Mouse (Mus musculus) layer of hippocampus, adult 9-10 months (tissue): ENCODE data around the gene Ndrg4.
A peak's percentile ranks its signal among the peaks of the same experiment; 100 is the strongest.

Experiments
- DNase-seq: peaks from one replicate; pipeline ENCODE4 v3.0.0; 2022; ENCODE audit warnings: low spot score

Gene Ndrg4

GRCm38 (mm10) chr8:95678024-95678611 lies 1.3 kb downstream of the Ndrg4 start:
- no peak for DNase-seq

DNA sequence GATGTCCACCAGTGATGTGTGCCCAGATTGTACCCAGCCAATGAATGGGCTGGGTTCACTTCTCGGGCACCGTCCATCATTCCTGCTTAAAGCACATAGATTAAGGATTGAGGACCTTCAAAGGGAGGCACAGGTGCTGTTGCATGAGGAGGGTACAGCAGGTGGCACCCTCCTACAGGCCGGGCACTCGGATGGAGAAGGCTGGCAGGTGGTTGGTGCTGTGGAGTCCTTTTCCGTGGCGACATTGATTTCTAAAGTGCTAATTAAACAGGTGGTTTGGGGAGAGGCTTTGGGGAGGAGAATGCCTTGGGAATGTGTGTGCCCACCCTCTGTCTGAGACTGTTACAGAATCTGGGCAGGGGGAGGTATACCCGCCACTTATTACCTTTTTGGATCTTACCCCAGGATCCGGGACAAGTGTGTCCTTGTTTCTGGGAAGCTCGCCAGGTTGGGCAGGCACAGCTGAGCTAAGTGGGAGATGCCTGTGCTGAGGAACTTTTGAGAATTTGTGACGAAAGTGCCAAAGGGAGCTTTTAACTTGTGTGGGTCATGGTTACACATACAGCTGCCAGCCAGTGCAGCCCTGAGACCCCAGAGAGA lies 11.4 kb downstream of the Ndrg4 start:
- DNase-seq, result no peak

DNA sequence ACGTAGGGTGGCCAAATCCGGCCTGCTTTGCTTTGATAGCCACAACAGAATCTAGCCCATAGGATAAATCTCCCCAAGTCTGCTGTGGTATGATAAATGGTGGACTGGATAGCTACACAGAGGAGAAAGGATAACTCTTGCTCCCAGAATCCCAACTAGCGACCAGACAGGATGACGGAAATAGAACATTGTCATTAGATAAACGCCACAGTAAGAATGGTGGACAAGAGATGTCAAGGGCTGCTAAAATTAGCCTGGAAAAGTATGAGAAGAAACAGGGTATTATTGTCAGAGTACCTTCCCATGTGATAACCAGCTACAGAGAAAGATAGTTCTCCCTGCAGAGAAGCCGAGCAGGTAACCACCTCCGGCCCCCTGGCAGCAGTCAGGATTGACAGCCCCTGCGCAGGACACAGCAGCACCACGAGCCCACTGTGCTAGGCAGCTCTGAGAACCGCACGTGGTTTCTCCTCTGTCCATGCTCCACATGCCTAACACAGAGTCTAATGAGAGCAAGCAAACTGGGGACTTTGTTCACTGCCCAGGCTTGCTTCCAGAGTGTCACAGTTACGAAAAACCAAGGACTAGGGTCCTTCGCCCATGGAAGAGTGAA lies 14.3 kb downstream of the Ndrg4 start:
- DNase-seq, result no peak

- DNase-seq, result no peak
Measured at GRCm38 (mm10) chr8:95694631-95695030, 17.9 kb downstream of the Ndrg4 start.

DNA sequence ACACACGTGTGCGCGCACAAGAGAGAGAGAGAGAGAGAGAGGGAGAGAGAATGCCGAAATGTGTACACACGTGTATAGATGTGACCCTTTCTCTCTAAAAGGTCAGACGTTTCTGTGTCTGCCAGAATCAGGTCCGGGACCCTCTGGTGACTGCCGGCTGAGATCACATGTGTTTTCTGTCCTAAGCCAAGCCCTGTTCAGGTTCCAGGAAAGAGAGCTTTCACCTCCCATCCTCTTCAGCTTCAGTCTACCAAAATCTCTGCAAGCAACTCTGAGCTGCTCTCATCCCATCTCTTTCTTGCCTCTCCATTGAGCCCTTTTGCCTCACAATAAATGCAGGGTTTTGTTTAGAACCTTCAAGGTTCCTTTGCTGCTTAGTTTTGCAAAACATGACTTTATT lies 19.9 kb downstream of the Ndrg4 start:
- DNase-seq, result no peak

- peak; percentile 86 for DNase-seq
Measured at GRCm38 (mm10) chr8:95697128-95697527, 20.3 kb downstream of the Ndrg4 start.

- no peak for DNase-seq
Measured at GRCm38 (mm10) chr8:95698179-95698578, 21.4 kb downstream of the Ndrg4 start.

DNA sequence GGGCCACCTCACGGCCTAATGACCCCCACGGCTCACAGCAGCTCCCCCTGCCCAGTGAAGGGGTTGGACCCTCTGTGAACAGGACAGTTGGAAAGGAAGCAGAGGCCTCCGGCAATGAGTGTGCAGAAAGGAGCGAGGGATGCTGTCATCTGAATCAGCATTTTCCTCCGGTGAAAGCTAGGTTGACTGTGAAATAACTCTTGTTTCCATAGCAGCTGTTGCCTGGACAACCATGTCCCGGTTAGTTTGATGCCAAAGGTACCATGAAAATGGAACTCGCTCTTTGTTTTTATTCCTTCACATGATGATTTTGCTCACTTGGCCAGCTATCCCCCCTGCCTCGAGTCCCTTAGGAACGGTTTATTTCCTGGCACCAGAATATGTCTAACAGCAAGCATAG lies 23.5 kb downstream of the Ndrg4 start:
- DNase-seq, result peak; percentile 78

GRCm38 (mm10) chr8:95701809-95702208 lies 25.0 kb downstream of the Ndrg4 start:
- no peak for DNase-seq

GRCm38 (mm10) chr8:95702480-95703446 lies 26.0 kb downstream of the Ndrg4 start:
- DNase-seq, result peak; percentile 83

DNA sequence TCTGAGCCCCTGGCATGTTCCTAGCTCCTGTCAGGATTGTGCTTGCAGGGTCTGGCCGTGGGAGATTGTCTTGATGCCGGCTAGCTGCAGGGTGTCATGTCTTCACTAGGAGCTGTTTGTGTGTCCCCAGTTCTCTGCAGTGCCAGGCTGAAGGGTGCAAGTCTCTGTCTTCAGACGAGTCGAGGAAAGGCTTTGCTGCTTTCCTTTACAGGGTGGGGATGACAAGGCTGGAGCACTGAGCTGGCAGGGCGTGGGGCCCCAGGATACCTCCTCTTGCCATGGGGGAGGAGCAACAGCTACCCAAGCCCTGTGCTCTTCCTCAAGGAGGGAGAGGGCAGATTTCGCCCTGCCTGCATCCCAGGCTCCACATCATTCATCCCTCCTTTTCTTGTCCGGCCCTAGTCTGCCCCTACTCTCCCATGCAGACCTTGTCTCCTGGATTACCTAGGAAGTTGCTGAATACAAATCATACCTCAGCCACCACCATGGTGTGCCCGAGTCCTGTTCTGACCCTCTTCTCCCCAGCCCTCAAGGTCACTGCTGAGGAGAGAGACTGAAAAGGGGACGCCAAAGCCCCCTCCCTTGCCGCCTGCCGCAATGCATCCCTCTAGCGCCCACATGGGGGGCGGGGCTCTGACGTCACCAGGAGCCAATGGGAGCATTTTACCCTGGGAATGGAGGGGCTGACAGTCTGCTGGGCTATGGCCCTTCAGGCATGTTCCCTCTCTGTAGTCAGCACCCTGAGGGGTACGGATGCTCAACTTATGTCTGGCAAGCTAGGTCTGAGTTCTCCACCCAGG lies 26.9 kb downstream of the Ndrg4 start:
- peak; percentile 55 for DNase-seq

GRCm38 (mm10) chr8:95704538-95704937 lies 27.8 kb downstream of the Ndrg4 start:
- no peak for DNase-seq

DNA sequence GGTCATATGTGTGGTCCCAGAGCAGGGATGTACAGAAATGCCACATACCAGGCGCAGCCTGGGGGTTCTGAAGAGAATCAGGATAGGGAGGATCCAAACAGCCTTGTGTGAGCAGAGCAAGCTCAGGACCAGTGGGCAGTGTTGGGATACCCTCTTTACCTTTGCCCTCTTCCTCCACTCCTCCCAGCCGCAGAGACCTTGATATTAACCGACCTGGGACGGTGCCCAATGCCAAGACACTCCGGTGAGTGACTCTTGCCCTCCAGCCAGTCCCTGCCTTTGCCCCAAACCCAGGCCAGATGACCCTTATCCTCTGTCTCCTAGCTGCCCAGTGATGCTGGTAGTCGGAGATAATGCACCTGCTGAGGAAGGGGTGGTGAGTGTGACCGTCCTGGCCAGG lies 32.8 kb downstream of the Ndrg4 start:
- no peak for DNase-seq

DNA sequence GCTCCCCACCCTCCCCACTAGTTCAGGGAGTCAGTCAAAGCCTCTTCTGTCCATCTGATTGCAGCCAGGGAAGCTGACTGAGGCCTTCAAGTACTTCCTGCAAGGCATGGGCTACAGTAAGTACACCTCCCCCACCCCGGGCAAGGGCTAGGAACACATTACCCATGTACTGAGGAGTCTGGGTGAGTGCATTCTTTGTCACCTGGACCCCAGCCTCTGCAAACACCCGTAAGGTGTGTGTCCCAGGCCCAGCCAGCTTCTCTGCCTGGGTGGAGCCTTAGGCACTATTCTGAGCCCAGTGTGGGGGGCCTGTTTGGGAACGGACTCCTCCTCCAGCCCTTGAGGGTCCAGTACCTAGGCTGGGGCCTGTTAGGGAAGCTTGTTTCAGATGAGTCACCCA lies 34.2 kb downstream of the Ndrg4 start:
- no peak for DNase-seq

- no peak for DNase-seq
Measured at GRCm38 (mm10) chr8:95712395-95712794, 35.6 kb downstream of the Ndrg4 start.

DNA sequence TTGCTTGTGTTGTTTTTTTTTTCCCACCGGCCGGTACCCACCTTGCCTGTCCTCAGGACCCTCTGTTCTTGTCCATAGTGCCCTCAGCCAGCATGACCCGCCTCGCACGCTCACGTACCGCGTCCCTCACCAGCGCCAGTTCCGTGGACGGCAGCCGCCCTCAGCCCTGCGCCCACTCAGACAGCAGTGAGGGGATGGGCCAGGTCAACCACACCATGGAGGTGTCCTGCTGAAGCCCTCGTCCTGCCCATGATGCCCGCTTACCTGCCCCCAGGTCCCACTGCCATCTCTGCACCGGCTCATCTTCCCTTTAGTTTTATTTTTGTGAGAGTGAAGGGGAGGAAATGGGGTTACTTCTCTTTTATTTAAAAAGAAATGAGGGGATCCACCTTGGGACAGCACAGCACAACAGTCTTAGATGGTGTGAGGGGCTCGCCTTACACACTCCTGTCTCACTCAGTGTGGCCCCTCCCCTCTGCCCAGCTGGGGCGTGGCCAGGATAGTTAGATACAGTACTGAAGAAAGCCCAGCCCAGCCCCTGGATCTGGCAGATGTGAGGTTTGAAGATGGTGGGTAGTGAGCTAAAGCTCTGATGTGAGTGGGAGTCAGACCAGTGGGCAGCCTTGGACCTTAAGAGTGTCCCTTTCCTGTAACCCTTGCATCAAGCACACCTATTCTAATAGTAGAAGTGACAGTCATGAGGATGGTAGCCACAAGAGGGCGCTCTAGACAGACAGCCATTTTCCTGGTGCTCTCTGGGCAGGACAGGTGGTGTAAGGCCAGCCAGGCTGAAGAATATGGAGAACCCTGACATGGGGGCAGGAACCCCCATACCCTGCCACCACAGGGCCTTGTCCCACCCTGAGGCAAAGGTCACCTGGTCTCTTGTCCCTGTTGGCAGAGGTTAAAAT lies 36.6 kb downstream of the Ndrg4 start:
- peak; percentile 74 for DNase-seq

GRCm38 (mm10) chr8:95714367-95714766 lies 37.6 kb downstream of the Ndrg4 start:
- DNase-seq, result no peak

DNA sequence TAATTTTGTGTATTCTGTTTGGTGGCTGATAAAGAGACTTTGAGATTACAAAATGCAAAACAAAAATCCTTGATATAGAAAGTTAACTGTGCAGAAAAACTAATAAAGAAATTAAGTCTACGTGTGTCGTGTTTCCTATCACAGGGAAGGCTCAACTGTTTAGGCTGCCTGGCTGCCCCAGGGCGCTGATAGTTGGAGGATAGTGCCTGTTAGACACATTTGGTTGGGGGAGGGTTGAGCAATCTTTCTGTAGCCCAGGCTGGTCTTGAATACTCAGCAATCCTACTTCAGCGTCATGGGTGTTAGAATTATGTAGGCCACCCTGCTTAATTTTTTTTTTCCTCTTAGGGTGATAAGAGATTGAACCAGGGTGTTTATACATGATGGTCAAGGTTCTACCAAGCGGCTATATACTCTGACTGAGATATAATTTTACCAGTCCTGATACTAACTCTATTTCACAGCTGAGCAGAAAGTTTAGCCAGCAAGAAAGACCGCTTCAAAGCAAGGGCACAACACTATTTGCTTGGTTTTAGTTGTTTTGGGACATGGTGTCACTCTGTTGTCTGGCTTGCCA lies 38.1 kb downstream of the Ndrg4 start:
- no peak for DNase-seq

DNA sequence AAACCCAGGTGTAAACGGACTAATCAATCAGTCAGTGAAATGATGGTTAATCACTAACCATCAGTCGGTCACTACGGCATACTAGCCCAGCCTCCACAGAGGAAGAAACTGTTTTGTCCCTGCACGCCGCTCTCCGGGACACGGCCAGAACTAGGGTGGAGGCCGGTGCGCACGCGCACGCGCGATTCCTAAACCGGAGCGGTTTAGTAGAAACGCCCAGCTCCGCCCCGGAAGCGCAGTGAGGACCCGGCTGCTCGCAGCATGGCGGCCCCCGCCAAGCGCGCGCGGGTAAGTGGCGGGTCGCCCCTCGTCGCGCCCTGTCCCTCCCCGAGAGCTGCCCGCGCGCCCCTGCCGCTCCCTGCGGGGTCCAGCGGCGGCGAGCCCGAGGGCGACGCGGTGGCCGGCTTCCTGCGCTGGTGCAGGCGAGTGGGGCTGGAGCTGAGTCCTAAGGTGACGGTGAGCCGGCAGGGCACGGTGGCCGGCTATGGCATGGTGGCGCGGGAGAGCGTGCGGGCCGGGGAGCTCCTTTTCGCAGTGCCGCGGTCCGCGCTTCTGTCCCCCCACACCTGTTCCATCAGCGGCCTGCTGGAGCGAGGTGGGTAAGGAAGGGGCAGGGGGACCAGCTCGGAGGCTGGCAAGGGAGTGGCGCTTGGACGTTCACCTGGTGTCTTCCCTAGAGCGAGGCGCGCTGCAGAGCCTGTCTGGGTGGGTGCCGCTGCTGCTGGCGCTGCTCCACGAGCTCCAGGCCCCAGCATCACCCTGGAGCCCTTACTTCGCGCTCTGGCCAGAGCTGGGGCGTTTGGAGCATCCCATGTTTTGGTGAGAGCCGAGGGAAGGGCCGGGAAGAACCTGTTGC lies 39.1 kb downstream of the Ndrg4 start, which contains the start of gene Setd6:
Setd6 (plus strand) TSS at position 206 of the 856 bp plus-strand sequence.
- no peak for DNase-seq
